ENCODE assay signal across 8 mouse cellular contexts in the genomic region with DNA sequence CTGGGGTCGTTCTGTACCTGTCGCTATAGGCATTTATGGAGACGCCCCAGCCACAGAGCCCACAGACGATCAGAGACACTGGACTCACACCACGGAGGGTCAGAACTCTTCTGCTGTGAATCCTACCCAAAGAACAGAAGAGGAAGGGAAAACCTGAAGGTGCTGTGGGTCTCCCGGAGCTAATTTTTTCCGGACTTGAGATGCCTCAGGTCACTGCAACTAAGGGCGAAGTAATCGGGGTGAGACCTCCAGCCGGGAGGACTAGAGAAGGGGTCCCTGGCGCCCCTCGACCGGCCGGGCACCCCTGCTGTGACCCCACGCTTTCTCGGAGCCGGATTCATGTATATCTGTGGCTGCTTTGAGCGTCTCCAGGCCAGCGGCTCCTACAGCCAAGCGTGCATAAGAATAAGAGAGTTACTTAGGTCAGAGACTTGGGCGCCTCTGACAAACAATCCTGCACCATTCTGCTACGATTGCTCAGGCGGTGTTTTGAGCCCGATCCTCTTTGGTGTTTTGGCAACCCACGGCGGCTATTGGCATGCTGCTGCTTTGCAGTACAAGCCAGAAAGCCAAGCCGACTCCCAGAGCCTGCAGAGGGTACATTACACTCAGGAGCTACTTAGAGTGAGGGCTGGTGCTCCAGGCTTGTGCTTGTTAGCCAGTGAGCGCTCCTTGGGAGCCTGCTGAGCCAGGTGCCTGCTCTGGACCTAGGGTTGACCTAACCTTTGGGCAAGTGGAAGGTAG. TPM values are rescaled to one million over a fixed set of nuclear protein-coding genes. Genes with fewer than 3 reads are reported as not detected.
DNase-seq lines count a peak whose midpoint lies in the region; ATAC-seq and TF ChIP-seq lines count a peak whose summit lies in the region.

No protein-coding gene starts in this region.

- TF ChIP-seq CTCF in forebrain, postnatal 0 days (IDR thresholded peaks at IDR 0.05; ENCODE audit: low read depth), result no peak

- no peaks in the 10 kb centered on the region; the same call in 1 of the 2 replicates for H3K36me3 ChIP-seq in forebrain, postnatal 0 days (ENCODE audit: insufficient read depth)
- H3K36me3 ChIP-seq in liver, embryonic 15.5 days (replicated peaks), result peaks cover 15% of the 10 kb centered on the region

- no peaks in the 10 kb centered on the region for H3K9me3 ChIP-seq in forebrain, postnatal 0 days (ENCODE audit: low read length)
- H3K9me3 ChIP-seq in liver, embryonic 15.5 days (replicated peaks), result no peaks in the 10 kb centered on the region

- peak overlapping the region; percentile 29; the same call in 1 of the 2 replicates for H3K9ac ChIP-seq in forebrain, postnatal 0 days
- peak overlapping the region; percentile 84 for H3K9ac ChIP-seq in liver, embryonic 15.5 days

- H3K4me3 ChIP-seq in forebrain, postnatal 0 days (ENCODE audit: low read depth, low read length), result peak overlapping the region; percentile 76
- peak overlapping the region; percentile 78 for H3K4me3 ChIP-seq in liver, embryonic 15.5 days (replicated peaks)

- DNase-seq in kidney, adult 8-10 months, result peak; percentile 16 to 20
- DNase-seq in kidney, postnatal 14 days, result no peak
- peak; percentile 55 for DNase-seq in ZHBTc4 (ENCODE audit: low read depth, low spot score)
- no peak for DNase-seq in forebrain, postnatal 0 days
- DNase-seq in frontal cortex, adult 2 months (ENCODE audit: extremely low spot score in 1 of 2, low spot score in 1 of 2), result no peak
- DNase-seq in gastrocnemius, adult 8-10 months (ENCODE audit: low spot score in 2 of 2), result no peak
- DNase-seq in layer of hippocampus, adult 9-10 months (ENCODE audit: low spot score), result no peak

- peak overlapping the region; percentile 97 for H3K4me2 ChIP-seq in forebrain, postnatal 0 days (ENCODE audit: low read depth)
- H3K4me2 ChIP-seq in liver, embryonic 15.5 days, result peak overlapping the region; percentile 99

- H3K27ac ChIP-seq in forebrain, postnatal 0 days (ENCODE audit: low read depth, low read length), result no peak overlapping the region
- H3K27ac ChIP-seq in liver, embryonic 15.5 days (replicated peaks), result peak overlapping the region; percentile 60

- no peak for ATAC-seq in forebrain, postnatal 0 days
- ATAC-seq in liver, embryonic 15.5 days (ENCODE audit: insufficient read depth), result no peak

- no peaks in the 10 kb centered on the region for H3K27me3 ChIP-seq in forebrain, postnatal 0 days (ENCODE audit: insufficient read depth, low read length)
- no peaks in the 10 kb centered on the region for H3K27me3 ChIP-seq in liver, embryonic 15.5 days

- 2% methylated on average over 28 of the region's 28 CpGs for WGBS in forebrain, postnatal 0 days
- WGBS in liver, embryonic 15.5 days (ENCODE audit: insufficient replicate concordance), result 2% methylated on average over 28 of the region's 28 CpGs

- H3K4me1 ChIP-seq in forebrain, postnatal 0 days (ENCODE audit: insufficient read depth), result peaks cover 14% of the 10 kb centered on the region
- H3K4me1 ChIP-seq in liver, embryonic 15.5 days (replicated peaks), result peaks cover 41% of the 10 kb centered on the region

RNA-seq across cellular contexts. Expression of a gene that starts 0.6 kb away (rescaled TPM):
- 72.3 and 79.2 TPM in 2 replicates for total RNA-seq in forebrain, postnatal 0 days (2014; rRNA removed)
- 61.3 and 68.6 TPM in 2 replicates for polyA plus RNA-seq in forebrain, postnatal 0 days (2015; fragmentation: Nextera tagmentation; extraction: Ambion mirVana)
- polyA plus RNA-seq in liver, embryonic 15.5 days (2015; fragmentation: Nextera tagmentation; extraction: Ambion mirVana), result 47.9 and 56.5 TPM in 2 replicates
- 88.4 and 95.8 TPM in 2 replicates for polyA plus RNA-seq in frontal cortex, adult 2 months (2012; rRNA removed)
- total RNA-seq in gastrocnemius, adult 8-10 months (2022), result 10 to 100 TPM; 23.8 to 25.1 (median 23.9) TPM

RNA-seq across cellular contexts. Expression of a gene that starts 13.0 kb away (rescaled TPM):
- total RNA-seq in forebrain, postnatal 0 days (2014; rRNA removed), result 27.9 and 29.6 TPM in 2 replicates
- 22.9 and 24.8 TPM in 2 replicates for polyA plus RNA-seq in forebrain, postnatal 0 days (2015; fragmentation: Nextera tagmentation; extraction: Ambion mirVana)
- 0.33 and 0.54 TPM in 2 replicates for polyA plus RNA-seq in liver, embryonic 15.5 days (2015; fragmentation: Nextera tagmentation; extraction: Ambion mirVana)
- 30.7 and 31.8 TPM in 2 replicates for polyA plus RNA-seq in frontal cortex, adult 2 months (2012; rRNA removed)
- total RNA-seq in gastrocnemius, adult 8-10 months (2022), result 1 to 10 TPM; 4.0 to 8.9 (median 6.2) TPM

RNA-seq across cellular contexts. Expression of a gene that starts 24.1 kb away (rescaled TPM):
- 0.14 and 0.38 TPM in 2 replicates for total RNA-seq in forebrain, postnatal 0 days (2014; rRNA removed)
- 0.24 and 0.38 TPM in 2 replicates for polyA plus RNA-seq in forebrain, postnatal 0 days (2015; fragmentation: Nextera tagmentation; extraction: Ambion mirVana)
- 0.13 and 0.22 TPM in 2 replicates for polyA plus RNA-seq in liver, embryonic 15.5 days (2015; fragmentation: Nextera tagmentation; extraction: Ambion mirVana)
- 24.2 and 26.8 TPM in 2 replicates for polyA plus RNA-seq in frontal cortex, adult 2 months (2012; rRNA removed)
- under 1 TPM; 0.21 to 0.72 (median 0.31) TPM for total RNA-seq in gastrocnemius, adult 8-10 months (2022)

RNA-seq across cellular contexts. Expression of a gene that starts 26.9 kb away (rescaled TPM):
- total RNA-seq in forebrain, postnatal 0 days (2014; rRNA removed), result 43.4 and 55.2 TPM in 2 replicates
- polyA plus RNA-seq in forebrain, postnatal 0 days (2015; fragmentation: Nextera tagmentation; extraction: Ambion mirVana), result 19.1 and 23.8 TPM in 2 replicates
- polyA plus RNA-seq in liver, embryonic 15.5 days (2015; fragmentation: Nextera tagmentation; extraction: Ambion mirVana), result 0.08 and 0.10 TPM in 2 replicates
- 62.9 and 63.6 TPM in 2 replicates for polyA plus RNA-seq in frontal cortex, adult 2 months (2012; rRNA removed)
- total RNA-seq in gastrocnemius, adult 8-10 months (2022), result under 1 TPM; 0.19 to 0.62 (median 0.37) TPM

RNA-seq across cellular contexts. Expression of a gene that starts 28.7 kb away (rescaled TPM):
- not detected in 2 replicates for total RNA-seq in forebrain, postnatal 0 days (2014; rRNA removed)
- not detected in 2 replicates for polyA plus RNA-seq in forebrain, postnatal 0 days (2015; fragmentation: Nextera tagmentation; extraction: Ambion mirVana)
- polyA plus RNA-seq in liver, embryonic 15.5 days (2015; fragmentation: Nextera tagmentation; extraction: Ambion mirVana), result 0.07 TPM in 1 of 2 replicates, not detected in the other
- polyA plus RNA-seq in frontal cortex, adult 2 months (2012; rRNA removed), result not detected in 2 replicates
- not detected for total RNA-seq in gastrocnemius, adult 8-10 months (2022)

Comparison
In these comparisons a context has a peak if more than half of its experiments do, and no peak if none do; other contexts are left out.
1. DNase-seq: peak in kidney, adult 8-10 months (2 of 2) and ZHBTc4 (single experiment); none in kidney, postnatal 14 days (single experiment), forebrain, postnatal 0 days (single experiment), frontal cortex, adult 2 months (0 of 2), gastrocnemius, adult 8-10 months (0 of 2) and layer of hippocampus, adult 9-10 months (single experiment).
2. RNA of a gene that starts 13.0 kb away (polyA plus RNA-seq): 30.7 to 31.8 TPM in frontal cortex, adult 2 months and 22.9 to 24.8 TPM in forebrain, postnatal 0 days; 0.33 to 0.54 TPM in liver, embryonic 15.5 days; every median in the first group is over 10 times any median in the second.
3. RNA of a gene that starts 24.1 kb away (polyA plus RNA-seq): 24.2 to 26.8 TPM in frontal cortex, adult 2 months; 0.24 to 0.38 TPM in forebrain, postnatal 0 days and 0.13 to 0.22 TPM in liver, embryonic 15.5 days; every median in the first group is over 10 times any median in the second.